Mouse (Mus musculus): Measurements from ENCODE around the gene Nutf2.
A peak's percentile ranks its signal among the peaks of the same experiment; 100 is the strongest.
"Not testable (repeated sequence)": the region's sequence is repeated elsewhere in the genome, so short reads cannot be mapped to it uniquely, and the experiment has no call there.

Gene Nutf2

GRCm38 (mm10) chr8:105860143-105860981, at the start of gene Nutf2:
Gene Nutf2, plus strand, starts transcription at chr8:105860580.
- DNase-seq (ENCODE audit: low spot score in 2 of 2) = peak; percentile 97 to 98

GRCm38 (mm10) chr8:105811061-105811460, 49.3 kb upstream of the Nutf2 start:
- no peak for DNase-seq (ENCODE audit: low spot score in 2 of 2)

- DNase-seq (ENCODE audit: low spot score in 2 of 2) = no peak
Measured at GRCm38 (mm10) chr8:105811543-105811942, 48.8 kb upstream of the Nutf2 start.

GRCm38 (mm10) chr8:105812511-105812910, 47.9 kb upstream of the Nutf2 start:
- no peak for DNase-seq (ENCODE audit: low spot score in 2 of 2)

GRCm38 (mm10) chr8:105813241-105813640, 47.1 kb upstream of the Nutf2 start:
- no peak for DNase-seq (ENCODE audit: low spot score in 2 of 2)

- no peak for DNase-seq (ENCODE audit: low spot score in 2 of 2)
Measured at GRCm38 (mm10) chr8:105819659-105820058, 40.7 kb upstream of the Nutf2 start.

- no peak for DNase-seq (ENCODE audit: low spot score in 2 of 2)
Measured at GRCm38 (mm10) chr8:105820925-105821324, 39.5 kb upstream of the Nutf2 start.

- no peak for DNase-seq (ENCODE audit: low spot score in 2 of 2)
Measured at GRCm38 (mm10) chr8:105825506-105825905, 34.9 kb upstream of the Nutf2 start.

GRCm38 (mm10) chr8:105826379-105826778, 34.0 kb upstream of the Nutf2 start:
- no peak for DNase-seq (ENCODE audit: low spot score in 2 of 2)

- DNase-seq (ENCODE audit: low spot score in 2 of 2) = peak; percentile 99 to 100
Measured at GRCm38 (mm10) chr8:105826861-105827848, 33.2 kb upstream of the Nutf2 start, which contains the start of the genes Ranbp10 and Tsnaxip1. Gene Ranbp10, minus strand, starts transcription at chr8:105827350. Gene Tsnaxip1, plus strand, starts transcription at chr8:105827731.

GRCm38 (mm10) chr8:105833740-105834139, 26.6 kb upstream of the Nutf2 start:
- DNase-seq (ENCODE audit: low spot score in 2 of 2) = not testable (repeated sequence)

GRCm38 (mm10) chr8:105835318-105835717, 25.1 kb upstream of the Nutf2 start:
- peak in 1 of 2 experiments; percentile 72 for DNase-seq (ENCODE audit: low spot score in 2 of 2)

- no peak for DNase-seq (ENCODE audit: low spot score in 2 of 2)
Measured at GRCm38 (mm10) chr8:105836991-105837390, 23.4 kb upstream of the Nutf2 start.

GRCm38 (mm10) chr8:105839209-105839608, 21.2 kb upstream of the Nutf2 start:
- no peak for DNase-seq (ENCODE audit: low spot score in 2 of 2)

GRCm38 (mm10) chr8:105846678-105847077, 13.7 kb upstream of the Nutf2 start:
- DNase-seq (ENCODE audit: low spot score in 2 of 2) = no peak

- DNase-seq (ENCODE audit: low spot score in 2 of 2) = no peak
Measured at GRCm38 (mm10) chr8:105850014-105850413, 10.4 kb upstream of the Nutf2 start.

- no peak for DNase-seq (ENCODE audit: low spot score in 2 of 2)
Measured at GRCm38 (mm10) chr8:105850611-105851010, 9.8 kb upstream of the Nutf2 start.

- peak; percentile 97 for DNase-seq (ENCODE audit: low spot score in 2 of 2)
Measured at GRCm38 (mm10) chr8:105851651-105852143, 8.7 kb upstream of the Nutf2 start.

GRCm38 (mm10) chr8:105852146-105852729, 8.1 kb upstream of the Nutf2 start:
- DNase-seq (ENCODE audit: low spot score in 2 of 2) = peak; percentile 37 to 48

GRCm38 (mm10) chr8:105853178-105853577, 7.2 kb upstream of the Nutf2 start, which contains the start of gene Cenpt:
Gene Cenpt, minus strand, starts transcription at chr8:105853278.
- DNase-seq (ENCODE audit: low spot score in 2 of 2) = no peak

- no peak for DNase-seq (ENCODE audit: low spot score in 2 of 2)
Measured at GRCm38 (mm10) chr8:105854303-105854702, 6.1 kb upstream of the Nutf2 start.

Measured in right cerebral cortex, postnatal 10 days (tissue).